Mouse (Mus musculus) left cerebral cortex, postnatal 10 days (tissue): ENCODE data around the gene Gm5244. TPM values are rescaled to one million over a fixed set of nuclear protein-coding genes. Genes with fewer than 3 reads are reported as not detected.

Experiments used
- DNase-seq, 2 experiments: peaks; one replicate each; pipeline ENCODE4 v3.0.0; 2021 to 2022; ENCODE audit warnings: low spot score in 2 of 2, mixed read lengths in 1 of 2; ENCODE audit errors: extremely low spot score in 1 of 2
- intact Hi-C: fragments of 180-260 bp; cut with DNase I; formaldehyde crosslinking; loops from one replicate; pipeline ENCODE4 v1.15.1; 2025
- total RNA-seq, 2 experiments: library from RNA; stranded (reverse); gene quantifications; 2 replicates each; pipeline ENCODE4 v1.2.3; 2021

Gm5244 gene
- total RNA-seq, 2 experiments from 2014 or later = not detected

DNA sequence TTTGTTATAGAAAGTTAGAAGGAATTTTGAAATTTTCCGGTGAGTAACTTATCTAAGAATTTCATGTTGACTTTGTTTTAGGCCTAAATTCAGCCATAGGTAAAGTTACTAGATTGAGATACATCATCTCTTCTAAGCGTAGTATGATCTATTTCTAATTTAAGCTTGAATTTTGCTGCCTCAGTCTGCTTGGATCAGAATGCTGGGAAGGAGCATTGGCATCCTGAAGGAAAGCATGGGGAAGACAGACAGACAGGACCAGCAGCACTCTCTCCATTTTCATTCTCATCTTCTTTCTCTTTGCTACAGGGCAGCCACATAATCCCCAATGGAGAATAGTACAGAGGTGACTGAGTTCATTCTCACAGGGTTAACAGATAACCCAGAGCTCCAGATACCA, 37.1 kb downstream of the Gm5244 start, which contains the start of gene Olfr1445:
Gene Olfr1445 (plus strand): TSS at position 301 of the 400 bp plus-strand sequence.
- intact Hi-C loops = no loop called here
- DNase-seq = no peak

DNA sequence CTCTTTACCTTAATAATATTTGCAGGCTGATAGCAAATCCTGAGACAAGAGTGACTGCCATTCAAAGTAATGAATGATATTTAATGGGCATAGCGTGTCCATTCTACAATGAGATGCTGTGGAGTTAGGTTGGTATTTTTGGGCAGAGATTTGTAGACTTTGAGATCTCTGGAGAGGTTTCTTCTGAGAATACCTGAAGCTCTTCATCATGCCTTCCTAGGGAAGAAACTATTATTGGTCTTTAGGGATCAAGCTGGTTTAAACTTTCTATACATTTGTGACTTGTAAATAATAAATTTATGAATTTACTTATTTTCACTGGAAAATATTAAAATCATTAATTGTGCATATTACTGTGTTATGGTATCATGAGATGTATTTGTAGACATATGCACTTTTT, 46.9 kb downstream of the Gm5244 start, which contains the start of gene Olfr1446:
Gene Olfr1446 (minus strand): TSS at position 101 of the 400 bp plus-strand sequence.
- DNase-seq = no peak
- intact Hi-C loops = no loop called here

Other genes with a start within 250 kb of the Gm5244 start
- not detected for gene Gm4952, start 246.7 kb upstream of the Gm5244 start, total RNA-seq
- not detected for gene Glyat, start 213.4 kb upstream of the Gm5244 start, total RNA-seq
- not detected for gene Olfr1442, start 176.2 kb upstream of the Gm5244 start, total RNA-seq
- gene Olfr1443, start 168.6 kb upstream of the Gm5244 start, total RNA-seq = not detected
- gene Keg1, start 150.9 kb upstream of the Gm5244 start, total RNA-seq = not detected
- 1 to 10 TPM; 1.2 to 2.6 TPM for gene Cntf, start 81.0 kb upstream of the Gm5244 start, total RNA-seq
- gene Zfp91, start 50.6 kb upstream of the Gm5244 start, total RNA-seq = 10 to 100 TPM; 73.3 to 74.1 TPM
- 1 to 10 TPM; 1.1 to 1.5 TPM for gene Lpxn, start 50.5 kb upstream of the Gm5244 start, total RNA-seq
- gene Olfr1444, start 10.6 kb downstream of the Gm5244 start, total RNA-seq = not detected
- not detected for gene Olfr1445, start 37.2 kb downstream of the Gm5244 start, total RNA-seq
- not detected for gene Olfr1446, start 46.8 kb downstream of the Gm5244 start, total RNA-seq
- gene Olfr1447, start 57.1 kb downstream of the Gm5244 start, total RNA-seq = not detected
- gene Olfr1448, start 77.7 kb downstream of the Gm5244 start, total RNA-seq = not detected
- not detected for gene Olfr1449, start 84.2 kb downstream of the Gm5244 start, total RNA-seq
- gene Olfr1450, start 103.6 kb downstream of the Gm5244 start, total RNA-seq = not detected
- not detected for gene Olfr1451, start 148.3 kb downstream of the Gm5244 start, total RNA-seq
- gene Olfr1453, start 181.6 kb downstream of the Gm5244 start, total RNA-seq = not detected
- gene Olfr1454, start 213.9 kb downstream of the Gm5244 start, total RNA-seq = not detected